Mouse (Mus musculus) bone marrow macrophage, adult 2 months (primary cell): ENCODE measurements around the gene Nckap1l.

Source experiments
- CTCF ChIP-seq: IDR thresholded peaks from 2 replicates; pipeline ENCODE4 v1.5.1; 2012; ENCODE audit warnings: low read depth, mild to moderate bottlenecking, low read length, moderate library complexity
- POLR2A ChIP-seq: IDR thresholded peaks from 2 replicates; pipeline ENCODE4 v1.6.1; 2012; ENCODE audit warnings: mild to moderate bottlenecking, low read depth, low read length, borderline replicate concordance

- TF ChIP-seq POLR2A (no peak), CTCF (no peak)
Measured at GRCm38 (mm10) chr15:103454449-103454848, 855 bp downstream of the Nckap1l start.
